Mouse (Mus musculus): Measurements from ENCODE around the gene Igsf9b. TPM values are rescaled to one million over a fixed set of nuclear protein-coding genes. Genes with fewer than 3 reads are reported as not detected.

Igsf9b gene
- polyA plus RNA-seq, 1 experiment from 2014 or later, result 17.1 TPM

- DNase-seq (ENCODE audit: low spot score), result no peak
- Histone ChIP-seq H3K27ac (no peak overlapping the region), H3K9me3 (ENCODE audit: control insufficient read depth, low read length) (no peaks in the 10 kb centered on the region), H3K4me3 (replicated peaks; ENCODE audit: low read length) (no peak overlapping the region), H3K36me3 (replicated peaks; ENCODE audit: control insufficient read depth, insufficient read depth) (no peaks in the 10 kb centered on the region), H3K27me3 (ENCODE audit: control insufficient read depth, insufficient read depth, low read length) (no peaks in the 10 kb centered on the region), H3K9ac (no peak overlapping the region), H3K4me2 (replicated peaks) (no peak overlapping the region), H3K4me1 (replicated peaks; ENCODE audit: control insufficient read depth, insufficient read depth, low read length) (peaks cover 20% of the 10 kb centered on the region; the same call in 1 of the 2 replicates)
- ATAC-seq (ENCODE audit: low FRiP score), result no peak
- 92% methylated on average over 4 of the region's 4 CpGs for WGBS
Measured at GRCm38 (mm10) chr9:27286859-27287258, 12.1 kb upstream of the Igsf9b start.

DNA sequence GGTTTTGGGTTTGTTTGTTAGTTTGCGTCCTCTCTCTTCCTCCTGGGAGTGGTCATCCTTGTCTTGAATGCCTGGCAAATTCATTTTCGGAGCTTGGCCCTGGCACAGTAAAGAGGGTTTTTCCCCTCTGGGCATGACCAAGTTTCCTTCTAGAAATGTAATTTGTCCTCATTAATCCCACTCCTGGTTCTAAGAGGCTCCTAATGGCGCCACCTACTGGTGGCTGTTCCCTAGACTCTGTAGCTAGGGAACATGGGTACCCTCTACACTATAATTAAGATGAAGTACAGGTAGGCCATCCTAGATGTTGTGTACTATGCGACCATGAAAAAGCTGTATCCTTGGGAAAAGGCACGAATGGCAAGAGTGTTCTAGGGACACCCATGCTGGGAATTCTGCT is 11.6 kb upstream of the Igsf9b start:
- Histone ChIP-seq H3K4me1 (replicated peaks; ENCODE audit: control insufficient read depth, insufficient read depth, low read length) (peaks cover 20% of the 10 kb centered on the region; the same call in 1 of the 2 replicates), H3K27ac (no peak overlapping the region), H3K4me3 (replicated peaks; ENCODE audit: low read length) (no peak overlapping the region), H3K9me3 (ENCODE audit: control insufficient read depth, low read length) (no peaks in the 10 kb centered on the region), H3K9ac (no peak overlapping the region), H3K36me3 (replicated peaks; ENCODE audit: control insufficient read depth, insufficient read depth) (no peaks in the 10 kb centered on the region), H3K27me3 (ENCODE audit: control insufficient read depth, insufficient read depth, low read length) (no peaks in the 10 kb centered on the region), H3K4me2 (replicated peaks) (no peak overlapping the region)
- 42% methylated on average over 5 of the region's 5 CpGs for WGBS
- ATAC-seq (ENCODE audit: low FRiP score) (no peak), DNase-seq (ENCODE audit: low spot score) (peak; percentile 58)

GRCm38 (mm10) chr9:27288442-27288841 is 10.6 kb upstream of the Igsf9b start:
- H3K9ac ChIP-seq, result no peak overlapping the region
- no peaks in the 10 kb centered on the region for H3K36me3 ChIP-seq (replicated peaks; ENCODE audit: control insufficient read depth, insufficient read depth)
- no peak overlapping the region for H3K4me2 ChIP-seq (replicated peaks)
- peaks cover 20% of the 10 kb centered on the region; the same call in 1 of the 2 replicates for H3K4me1 ChIP-seq (replicated peaks; ENCODE audit: control insufficient read depth, insufficient read depth, low read length)
- 9% methylated on average over 7 of the region's 7 CpGs for WGBS
- ATAC-seq (ENCODE audit: low FRiP score) (peak; percentile 86), DNase-seq (ENCODE audit: low spot score) (peak; percentile 80)
- no peak overlapping the region for H3K27ac ChIP-seq
- H3K4me3 ChIP-seq (replicated peaks; ENCODE audit: low read length), result no peak overlapping the region
- H3K27me3 ChIP-seq (ENCODE audit: control insufficient read depth, insufficient read depth, low read length), result 0 out of 2 replicates have a peak, but pooled peaks cover 4% of the 10 kb centered on the region
- no peaks in the 10 kb centered on the region for H3K9me3 ChIP-seq (ENCODE audit: control insufficient read depth, low read length)

DNA sequence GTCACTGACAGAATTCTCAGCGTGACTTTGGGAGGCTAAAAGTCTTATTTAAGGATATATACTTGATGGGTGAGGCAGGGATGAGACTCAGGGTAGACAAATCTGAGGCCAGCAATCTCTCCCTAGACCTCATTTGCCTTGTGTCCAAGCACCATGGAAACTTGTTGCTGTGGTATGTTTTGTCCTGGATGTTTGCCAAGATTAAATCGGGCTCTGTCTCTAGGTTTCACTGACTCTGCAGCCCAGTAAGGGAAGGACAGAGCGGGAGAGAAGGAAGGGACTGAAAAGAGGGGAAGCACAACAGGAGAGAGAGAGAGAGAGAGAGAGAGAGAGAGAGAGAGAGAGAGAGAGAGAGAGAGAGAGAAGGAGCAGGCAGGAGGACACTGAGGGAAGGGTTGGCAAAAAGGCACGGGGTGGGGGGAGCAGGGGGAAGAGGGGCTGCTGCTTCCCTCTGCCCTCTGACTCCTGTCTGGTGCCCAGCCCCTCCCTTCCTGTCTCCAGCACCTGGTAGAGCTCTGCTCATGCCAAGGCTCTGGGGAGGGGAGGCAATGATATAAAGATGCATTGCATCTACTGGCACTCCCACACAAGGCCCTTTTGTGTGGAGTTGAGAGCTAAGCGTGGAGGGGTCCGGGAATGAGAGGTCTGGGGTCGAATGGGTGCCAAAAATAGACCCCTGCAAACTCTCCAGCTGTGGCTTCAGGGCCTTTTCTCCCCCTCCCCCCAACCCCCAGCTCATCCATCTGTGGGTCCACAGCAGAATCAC is 9.3 kb upstream of the Igsf9b start:
- 25% methylated on average over 6 of the region's 7 CpGs for WGBS
- H3K9me3 ChIP-seq (ENCODE audit: control insufficient read depth, low read length), result no peaks in the 10 kb centered on the region
- H3K4me1 ChIP-seq (replicated peaks; ENCODE audit: control insufficient read depth, insufficient read depth, low read length), result peaks cover 20% of the 10 kb centered on the region; the same call in 1 of the 2 replicates
- H3K27me3 ChIP-seq (ENCODE audit: control insufficient read depth, insufficient read depth, low read length), result 0 out of 2 replicates have a peak, but pooled peaks cover 4% of the 10 kb centered on the region
- no peak overlapping the region for H3K4me2 ChIP-seq (replicated peaks)
- peak; percentile 76 for ATAC-seq (ENCODE audit: low FRiP score)
- H3K4me3 ChIP-seq (replicated peaks; ENCODE audit: low read length), result no peak overlapping the region
- H3K27ac ChIP-seq, result no peak overlapping the region
- peak; percentile 66 for DNase-seq (ENCODE audit: low spot score)
- H3K36me3 ChIP-seq (replicated peaks; ENCODE audit: control insufficient read depth, insufficient read depth), result no peaks in the 10 kb centered on the region
- no peak overlapping the region for H3K9ac ChIP-seq

DNA sequence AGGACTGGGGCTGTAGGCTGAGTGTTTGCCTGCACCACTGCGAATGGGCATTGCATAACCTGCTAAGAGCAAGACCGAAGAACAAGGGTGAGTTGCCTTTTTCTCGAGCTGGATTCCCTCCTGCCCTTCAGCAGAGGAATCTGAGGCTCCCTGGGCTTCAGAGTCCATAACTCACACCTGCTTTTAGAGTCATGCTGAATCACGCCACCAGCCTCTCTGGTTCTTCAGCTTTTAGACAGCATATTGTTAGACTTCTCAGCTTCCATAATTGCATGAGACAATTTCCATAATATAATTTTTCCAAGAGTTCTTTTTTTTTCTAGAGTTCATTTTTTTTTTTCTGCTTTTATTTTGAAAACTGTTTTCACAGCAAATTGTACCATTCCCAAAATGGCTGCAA is 4.6 kb upstream of the Igsf9b start:
- ATAC-seq (ENCODE audit: low FRiP score), result no peak
- H3K9me3 ChIP-seq (ENCODE audit: control insufficient read depth, low read length), result no peaks in the 10 kb centered on the region
- H3K27me3 ChIP-seq (ENCODE audit: control insufficient read depth, insufficient read depth, low read length), result peaks cover 16% of the 10 kb centered on the region; the same call in 1 of the 2 replicates
- no peak overlapping the region for H3K4me3 ChIP-seq (replicated peaks; ENCODE audit: low read length)
- H3K9ac ChIP-seq, result no peak overlapping the region
- H3K4me2 ChIP-seq (replicated peaks), result no peak overlapping the region
- no peak for DNase-seq (ENCODE audit: low spot score)
- whole genome bisulfite sequencing, result 73% methylated on average over 4 of the region's 4 CpGs
- H3K4me1 ChIP-seq (replicated peaks; ENCODE audit: control insufficient read depth, insufficient read depth, low read length), result peaks cover 16% of the 10 kb centered on the region; the same call in 1 of the 2 replicates
- no peaks in the 10 kb centered on the region for H3K36me3 ChIP-seq (replicated peaks; ENCODE audit: control insufficient read depth, insufficient read depth)
- no peak overlapping the region for H3K27ac ChIP-seq

DNA sequence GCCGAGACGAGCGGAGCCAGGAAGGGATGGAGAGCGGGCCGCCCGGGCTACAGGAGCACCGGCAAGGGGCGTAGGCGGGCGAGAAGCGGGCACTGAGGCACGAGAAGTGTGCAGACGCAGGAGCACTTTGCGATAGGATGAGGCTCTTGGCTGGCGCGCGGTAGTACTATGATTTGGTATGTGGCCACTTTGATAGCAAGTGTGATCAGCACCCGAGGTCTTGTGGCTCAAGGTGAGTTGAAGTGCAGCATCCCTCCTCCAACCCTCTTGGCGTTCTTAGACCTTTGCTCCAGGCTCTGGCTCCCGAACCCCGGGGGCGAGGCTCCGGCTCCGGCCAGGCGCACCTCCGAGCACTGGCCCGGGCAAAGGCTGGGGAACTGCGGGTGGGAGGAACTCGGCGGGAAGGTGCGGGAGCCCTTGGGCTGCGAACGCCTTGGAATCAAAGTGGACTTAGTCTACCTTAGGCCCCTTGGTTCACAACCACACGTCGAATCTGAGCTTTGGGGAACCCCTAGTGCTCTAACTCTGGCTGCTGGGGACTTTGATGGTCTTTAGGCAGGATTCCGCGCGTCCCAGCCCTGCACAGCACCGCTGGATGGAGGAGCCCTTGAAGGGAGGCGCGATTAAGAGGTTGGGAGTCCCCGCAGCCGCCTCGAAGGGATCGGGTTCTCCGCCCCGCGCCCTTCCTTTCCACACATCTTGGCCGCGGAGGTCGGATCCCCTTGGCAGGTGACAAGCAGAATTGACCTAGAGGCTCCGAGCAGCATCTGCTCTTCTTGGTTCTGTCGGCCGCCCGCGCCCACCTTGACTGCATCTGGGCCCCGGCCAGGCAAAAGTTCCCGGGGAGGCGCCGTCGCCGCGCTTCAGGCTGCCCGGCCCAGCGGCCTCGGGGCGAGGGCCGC is 533 bp downstream of the Igsf9b start:
- H3K9me3 ChIP-seq (ENCODE audit: control insufficient read depth, low read length), result no peaks in the 10 kb centered on the region
- H3K4me3 ChIP-seq (replicated peaks; ENCODE audit: low read length), result peak overlapping the region; percentile 76
- WGBS, result under 1% methylated on average over 68 of the region's 68 CpGs
- ATAC-seq (ENCODE audit: low FRiP score), result peak; percentile 3; the same call in 1 of the 2 replicates
- no peak for DNase-seq (ENCODE audit: low spot score)
- H3K4me1 ChIP-seq (replicated peaks; ENCODE audit: control insufficient read depth, insufficient read depth, low read length), result peaks cover 47% of the 10 kb centered on the region
- peaks cover 13% of the 10 kb centered on the region; the same call in 1 of the 2 replicates for H3K27me3 ChIP-seq (ENCODE audit: control insufficient read depth, insufficient read depth, low read length)
- H3K4me2 ChIP-seq (replicated peaks), result peak overlapping the region; percentile 85
- H3K27ac ChIP-seq, result peak overlapping the region; percentile 85
- H3K9ac ChIP-seq, result peak overlapping the region; percentile 72
- no peaks in the 10 kb centered on the region for H3K36me3 ChIP-seq (replicated peaks; ENCODE audit: control insufficient read depth, insufficient read depth)

DNA sequence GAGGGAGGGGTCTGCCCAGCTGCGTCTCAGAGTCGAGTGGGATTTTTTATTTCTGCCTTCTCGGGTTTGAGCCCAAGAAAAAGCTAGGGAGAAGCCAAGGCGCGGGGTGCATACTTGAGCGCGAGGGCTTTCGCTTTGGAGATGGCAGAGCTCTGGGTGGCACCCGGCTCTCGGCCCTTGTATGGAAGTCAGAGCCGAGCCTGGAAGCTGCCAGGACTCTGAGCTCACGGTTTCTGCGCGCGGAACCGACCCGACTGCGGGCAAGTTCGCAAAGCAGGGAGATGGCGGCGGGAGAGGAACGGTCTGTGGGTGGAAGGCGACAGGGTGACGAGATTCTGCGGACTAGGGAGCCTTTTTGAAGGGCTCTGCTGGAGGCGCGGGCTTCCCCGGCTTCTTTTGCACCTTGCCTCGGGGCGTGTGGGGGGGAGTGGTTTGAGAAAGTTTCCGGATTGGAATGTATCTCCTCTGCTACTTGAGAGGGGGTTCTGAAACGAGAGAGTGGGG is 1.2 kb downstream of the Igsf9b start:
- ATAC-seq (ENCODE audit: low FRiP score), result no peak
- Histone ChIP-seq H3K4me2 (replicated peaks) (peak overlapping the region; percentile 85), H3K27ac (0 out of 2 replicates have a peak overlapping the region, but pooled peaks have one; percentile 85), H3K36me3 (replicated peaks; ENCODE audit: control insufficient read depth, insufficient read depth) (no peaks in the 10 kb centered on the region), H3K9me3 (ENCODE audit: control insufficient read depth, low read length) (no peaks in the 10 kb centered on the region), H3K4me1 (replicated peaks; ENCODE audit: control insufficient read depth, insufficient read depth, low read length) (peaks cover 47% of the 10 kb centered on the region), H3K27me3 (ENCODE audit: control insufficient read depth, insufficient read depth, low read length) (peaks cover 13% of the 10 kb centered on the region; the same call in 1 of the 2 replicates), H3K4me3 (replicated peaks; ENCODE audit: low read length) (peak overlapping the region; percentile 76), H3K9ac (peak overlapping the region; percentile 72)
- under 1% methylated on average over 29 of the region's 32 CpGs for WGBS
- DNase-seq (ENCODE audit: low spot score), result no peak

DNA sequence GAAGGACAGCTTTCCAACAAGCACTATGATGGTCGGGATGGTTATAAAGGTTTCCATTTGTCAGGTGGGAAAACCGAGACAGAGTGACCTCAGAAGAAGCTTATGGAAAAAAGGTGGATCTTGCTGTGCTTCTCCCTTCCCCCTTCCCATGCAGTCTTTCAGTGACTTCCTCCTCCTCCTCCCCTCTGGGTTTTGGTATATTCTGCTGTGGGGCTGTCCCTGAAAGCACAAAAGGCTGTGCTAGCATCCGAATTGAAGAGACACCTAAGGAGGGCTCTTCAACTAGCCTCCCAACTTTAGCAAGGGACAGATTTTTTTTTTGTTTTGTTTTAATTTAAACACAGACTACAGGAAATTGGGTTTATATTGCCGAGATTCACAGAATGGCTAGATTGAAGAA is 1.7 kb downstream of the Igsf9b start:
- Histone ChIP-seq H3K4me1 (replicated peaks; ENCODE audit: control insufficient read depth, insufficient read depth, low read length) (peaks cover 49% of the 10 kb centered on the region), H3K9ac (peak overlapping the region; percentile 72; the same call in 1 of the 2 replicates), H3K36me3 (replicated peaks; ENCODE audit: control insufficient read depth, insufficient read depth) (no peaks in the 10 kb centered on the region), H3K4me3 (replicated peaks; ENCODE audit: low read length) (peak overlapping the region; percentile 76), H3K27me3 (ENCODE audit: control insufficient read depth, insufficient read depth, low read length) (peaks cover 10% of the 10 kb centered on the region; the same call in 1 of the 2 replicates), H3K27ac (no peak overlapping the region), H3K9me3 (ENCODE audit: control insufficient read depth, low read length) (no peaks in the 10 kb centered on the region), H3K4me2 (replicated peaks) (peak overlapping the region; percentile 85)
- ATAC-seq (ENCODE audit: low FRiP score) (no peak), DNase-seq (ENCODE audit: low spot score) (no peak)
- WGBS, result 7% methylated on average over 4 of the region's 4 CpGs

DNA sequence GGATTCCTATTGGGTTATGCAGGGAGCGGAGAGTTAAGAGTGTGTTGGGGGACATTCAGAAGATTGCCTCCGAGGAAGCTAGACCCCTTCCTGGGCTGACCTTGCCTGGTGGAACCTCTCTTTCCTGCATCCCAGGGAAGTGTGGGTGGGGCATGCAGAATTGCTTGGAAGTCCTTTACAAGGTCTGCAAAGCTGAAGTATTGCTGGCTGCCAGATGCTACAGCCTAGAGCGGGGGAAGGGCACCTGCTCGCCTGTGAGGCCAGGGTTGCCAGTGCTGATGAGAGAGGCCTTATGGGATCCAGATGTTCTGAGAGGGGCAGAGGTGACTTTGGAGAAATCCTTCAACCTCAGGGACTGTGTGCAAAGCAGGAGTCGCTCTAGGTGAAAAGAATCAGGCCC is 2.5 kb downstream of the Igsf9b start:
- H3K27me3 ChIP-seq (ENCODE audit: control insufficient read depth, insufficient read depth, low read length), result 0 out of 2 replicates have a peak, but pooled peaks cover 2% of the 10 kb centered on the region
- H3K4me2 ChIP-seq (replicated peaks), result peak overlapping the region; percentile 85
- ATAC-seq (ENCODE audit: low FRiP score), result no peak
- 48% methylated on average over 5 of the region's 5 CpGs for WGBS
- no peak overlapping the region for H3K9ac ChIP-seq
- H3K4me1 ChIP-seq (replicated peaks; ENCODE audit: control insufficient read depth, insufficient read depth, low read length), result peaks cover 56% of the 10 kb centered on the region
- H3K4me3 ChIP-seq (replicated peaks; ENCODE audit: low read length), result peak overlapping the region; percentile 76
- no peaks in the 10 kb centered on the region for H3K9me3 ChIP-seq (ENCODE audit: control insufficient read depth, low read length)
- H3K36me3 ChIP-seq (replicated peaks; ENCODE audit: control insufficient read depth, insufficient read depth), result no peaks in the 10 kb centered on the region
- H3K27ac ChIP-seq, result no peak overlapping the region
- no peak for DNase-seq (ENCODE audit: low spot score)
